Mouse (Mus musculus) limb, embryonic 10.5 days (tissue): Measurements from ENCODE around the gene Fgfr3. TPM values are rescaled to one million over a fixed set of nuclear protein-coding genes. Genes with fewer than 3 reads are reported as not detected.
A peak's percentile ranks its signal among the peaks of the same experiment; 100 is the strongest.

Experiments used
- DNase-seq: peaks from one replicate; pipeline ENCODE4 v3.0.0-alpha.2; 2017; ENCODE audit warnings: low spot score
- H3K27ac ChIP-seq: fragments of 300-500 bp; sonication (generic); 2 replicates; pipeline ENCODE4 v1.5.1; 2016; ENCODE audit warnings: mild to moderate bottlenecking
- H3K27me3 ChIP-seq: fragments of 300-500 bp; sonication (generic); 2 replicates; pipeline ENCODE4 v1.6.1; 2016; ENCODE audit warnings: low read depth, mild to moderate bottlenecking; ENCODE audit not compliant: poor library complexity, severe bottlenecking
- H3K36me3 ChIP-seq: fragments of 300-500 bp; sonication (generic); 2 replicates; pipeline ENCODE4 v1.6.1; 2016; ENCODE audit warnings: mild to moderate bottlenecking, moderate library complexity
- H3K4me1 ChIP-seq: fragments of 300-500 bp; sonication (generic); 2 replicates; pipeline ENCODE4 v1.6.1; 2016
- H3K4me3 ChIP-seq: fragments of 300-500 bp; sonication (generic); 2 replicates; pipeline ENCODE4 v1.5.1; 2016; ENCODE audit warnings: mild to moderate bottlenecking, moderate library complexity
- H3K9me3 ChIP-seq: fragments of 300-500 bp; sonication (generic); replicated peaks from 2 replicates; pipeline ENCODE4 v1.6.1; 2016; ENCODE audit warnings: mild to moderate bottlenecking
- WGBS: fragments of 180-500 bp; shearing (Covaris S2); methylation state at CpG from one replicate; pipeline ENCODE4 v1.1.7; 2016; 5-methylcytosine and 5-hydroxymethylcytosine counted together
- polyA plus RNA-seq: library from polyadenylated mRNA; unstranded; fragments of >200 nt; fragmentation: Nextera tagmentation; extraction: Ambion mirVana; gene quantifications from 2 replicates; pipeline ENCODE4 v1.2.1, GENCODE M21; 2016

Fgfr3 gene
- 4.9 and 10.5 TPM in 2 replicates for polyA plus RNA-seq

DNA sequence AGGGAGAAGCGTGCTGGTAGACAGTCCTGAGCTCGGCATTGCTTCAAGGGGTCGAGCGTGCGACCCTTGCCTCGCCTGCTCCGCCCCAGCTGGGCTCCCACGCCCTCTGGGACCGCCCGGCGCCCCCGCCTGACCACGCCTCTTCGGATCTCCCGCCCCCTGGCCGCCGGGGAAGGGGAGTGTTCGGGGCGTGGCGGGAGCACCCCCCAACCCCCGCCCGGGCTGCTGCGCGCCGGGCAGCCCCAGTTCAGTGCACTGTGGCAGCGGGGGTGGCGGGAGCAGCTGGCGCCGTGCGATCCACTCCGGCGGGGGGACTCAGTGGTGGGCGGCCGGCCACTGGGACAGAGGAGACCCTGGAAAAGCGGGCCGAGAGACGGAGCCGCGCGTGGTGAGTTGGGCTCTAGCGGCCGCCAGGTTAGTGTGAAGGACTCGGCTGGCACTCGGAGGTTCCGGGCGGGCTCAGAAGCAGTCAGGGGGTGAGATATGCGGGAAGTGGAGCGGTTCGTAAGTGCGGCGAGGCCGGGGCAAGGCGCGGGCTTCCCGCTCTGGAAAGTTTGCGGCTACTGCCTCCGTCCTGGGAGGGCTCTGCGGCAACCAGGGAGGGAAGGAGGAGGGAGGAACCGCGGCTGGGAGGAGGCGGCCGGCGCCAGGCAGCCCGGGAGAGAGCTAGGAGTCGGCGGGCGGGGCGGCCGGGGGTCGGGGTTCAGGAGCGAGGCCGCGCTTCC is at the start of gene Fgfr3:
Fgfr3 (plus strand) TSS at position 134 of the 725 bp plus-strand sequence.
- no peaks in the 10 kb centered on the region for H3K36me3 ChIP-seq
- 1% methylated on average over 73 of the region's 73 CpGs for WGBS
- H3K4me1 ChIP-seq: peaks cover 45% of the 10 kb centered on the region
- H3K9me3 ChIP-seq: no peaks in the 10 kb centered on the region
- H3K4me3 ChIP-seq: peak within 1 kb of the TSS; percentile 80
- peak; percentile 84 for DNase-seq
- peak within 1 kb of the TSS; percentile 81 for H3K27ac ChIP-seq
- peaks cover 84% of the 10 kb centered on the region for H3K27me3 ChIP-seq

DNA sequence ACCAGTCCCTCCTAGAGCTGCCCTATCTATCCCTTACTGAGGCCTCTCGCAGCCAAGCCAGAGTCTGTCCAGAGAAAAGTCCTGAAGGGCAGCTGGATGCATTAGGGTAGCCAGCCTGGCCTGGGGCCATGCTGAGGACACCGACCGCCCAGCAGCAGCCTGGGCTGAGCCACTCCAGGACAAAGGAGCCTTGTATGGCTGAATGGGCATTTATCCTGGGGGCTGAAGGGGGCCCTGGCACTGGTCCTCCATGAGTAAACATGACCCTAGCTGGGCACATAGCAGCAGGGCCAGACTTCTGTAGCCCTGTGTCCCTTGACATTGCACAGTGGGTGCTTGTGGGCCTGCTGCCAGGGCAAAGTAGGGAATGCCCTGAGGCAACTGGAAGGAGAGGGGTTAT is 47.0 kb upstream of the Fgfr3 start:
- DNase-seq: no peak
- Histone ChIP-seq H3K27me3 (no peaks in the 10 kb centered on the region), H3K9me3 (no peaks in the 10 kb centered on the region), H3K4me3 (no peak overlapping the region), H3K4me1 (0 out of 2 replicates have a peak, but pooled peaks cover 10% of the 10 kb centered on the region), H3K36me3 (peaks cover 52% of the 10 kb centered on the region), H3K27ac (no peak overlapping the region)
- 86% methylated on average over 3 of the region's 3 CpGs for WGBS

DNA sequence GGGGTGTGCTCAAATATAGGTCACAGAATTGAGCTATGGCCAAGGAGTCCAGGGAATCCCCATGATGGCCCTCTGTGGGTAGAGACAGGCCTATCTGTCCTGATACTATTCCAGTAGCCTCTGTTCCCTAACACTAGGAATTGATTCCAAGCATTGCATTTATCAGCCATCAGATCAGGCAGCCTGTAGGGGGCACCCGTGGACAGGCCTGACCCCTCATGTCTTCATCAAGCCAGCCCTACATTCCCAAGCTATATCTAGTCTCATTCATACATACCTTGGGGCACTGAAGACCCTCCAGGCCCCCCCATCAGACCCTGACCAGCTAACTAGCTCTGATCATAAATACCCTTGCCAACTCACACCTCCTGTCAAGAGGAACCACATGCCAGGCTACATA is 45.5 kb upstream of the Fgfr3 start:
- Histone ChIP-seq H3K4me3 (no peak overlapping the region), H3K4me1 (peaks cover 11% of the 10 kb centered on the region), H3K36me3 (peaks cover 37% of the 10 kb centered on the region), H3K27ac (no peak overlapping the region), H3K9me3 (no peaks in the 10 kb centered on the region), H3K27me3 (no peaks in the 10 kb centered on the region)
- peak; percentile 76 for DNase-seq
- WGBS: 0% methylated on average over 1 of the region's 1 CpGs

DNA sequence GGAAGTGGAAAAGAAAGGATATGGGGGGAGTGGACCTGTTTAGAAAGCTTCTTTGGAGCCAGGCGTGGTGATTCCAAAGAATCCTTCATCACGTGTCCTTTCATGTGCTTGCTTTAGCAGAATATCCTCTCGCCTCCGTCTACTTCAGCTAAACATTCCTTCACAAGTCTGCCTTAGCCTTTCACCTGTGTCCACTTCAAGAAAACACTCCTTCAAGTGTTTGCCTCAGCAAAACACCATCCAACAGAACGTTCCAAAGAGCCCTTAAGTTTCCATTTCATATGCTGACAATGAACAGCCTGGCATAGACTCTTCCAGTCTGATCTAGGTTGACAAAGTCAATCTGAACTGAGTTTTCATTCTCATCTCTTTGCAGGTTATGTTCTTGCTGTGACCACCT is 43.2 kb upstream of the Fgfr3 start:
- no peak for DNase-seq
- Histone ChIP-seq H3K9me3 (no peaks in the 10 kb centered on the region), H3K27ac (no peak overlapping the region), H3K4me3 (no peak overlapping the region), H3K36me3 (peaks cover 14% of the 10 kb centered on the region), H3K4me1 (peaks cover 18% of the 10 kb centered on the region), H3K27me3 (no peaks in the 10 kb centered on the region)
- WGBS: 87% methylated on average over 5 of the region's 5 CpGs

DNA sequence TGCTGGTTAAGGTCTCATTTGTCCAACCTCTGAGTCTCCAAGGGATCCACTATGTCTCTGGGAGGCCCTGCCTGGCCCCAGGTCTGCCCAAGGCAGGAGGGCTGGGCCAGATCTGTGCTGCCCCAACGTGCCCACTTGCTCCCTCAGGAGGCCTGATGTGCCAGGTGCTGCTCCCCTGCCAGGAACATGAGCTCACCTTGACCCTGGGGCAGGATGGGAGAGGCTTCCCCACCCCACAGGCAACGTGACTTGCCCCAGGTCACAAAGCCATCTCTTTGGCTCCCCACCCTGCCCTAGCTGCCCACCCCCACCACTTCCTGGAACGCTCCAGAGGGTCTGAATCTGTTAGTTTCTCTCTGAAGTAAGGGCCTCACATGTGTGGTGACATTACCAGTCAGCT is 40.4 kb upstream of the Fgfr3 start:
- Histone ChIP-seq H3K27me3 (no peaks in the 10 kb centered on the region), H3K36me3 (no peaks in the 10 kb centered on the region), H3K27ac (peak overlapping the region; percentile 57; the same call in 1 of the 2 replicates), H3K9me3 (no peaks in the 10 kb centered on the region), H3K4me1 (peaks cover 17% of the 10 kb centered on the region), H3K4me3 (no peak overlapping the region)
- 62% methylated on average over 3 of the region's 3 CpGs for WGBS
- no peak for DNase-seq

DNA sequence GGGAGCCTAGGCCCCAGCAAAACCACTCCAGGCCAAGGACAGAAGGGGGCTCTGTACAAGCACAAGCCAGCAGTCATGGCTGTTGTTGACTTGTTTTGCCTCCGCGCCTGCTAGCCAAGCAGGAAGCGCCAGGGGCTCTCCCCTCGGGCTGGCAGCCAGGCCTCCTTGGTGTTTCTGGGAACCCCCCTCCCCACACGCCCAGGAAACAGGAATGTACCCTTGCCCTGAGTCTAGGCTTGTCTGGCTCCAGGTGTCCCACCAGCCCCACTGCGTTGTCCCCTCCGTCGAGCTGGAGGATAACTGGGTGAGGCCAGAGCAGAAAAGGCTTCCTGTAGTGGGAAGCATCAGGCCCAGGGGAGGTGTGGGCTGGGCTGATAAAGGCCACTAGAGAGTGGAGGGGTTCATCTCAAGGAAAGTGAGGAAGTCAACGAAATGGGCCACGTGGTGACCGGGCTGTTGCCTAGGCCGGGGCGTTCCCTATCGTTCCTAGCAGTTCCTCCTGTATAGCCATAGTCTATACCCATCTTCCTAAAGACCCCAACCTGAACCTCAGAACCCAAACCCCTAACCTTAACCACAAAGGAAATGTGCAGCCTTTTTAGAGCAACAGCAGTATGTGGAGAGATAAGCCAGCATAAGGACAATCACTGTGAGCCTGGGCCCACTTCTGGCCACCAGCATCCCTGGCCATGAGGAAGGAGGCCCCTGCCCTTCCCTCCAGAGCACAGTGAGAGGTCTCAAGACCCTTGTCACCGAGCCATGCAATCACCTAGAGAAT is 39.7 kb upstream of the Fgfr3 start:
- no peak for DNase-seq
- no peaks in the 10 kb centered on the region for H3K27me3 ChIP-seq
- H3K4me3 ChIP-seq: no peak overlapping the region
- WGBS: 83% methylated on average over 15 of the region's 15 CpGs
- no peaks in the 10 kb centered on the region for H3K9me3 ChIP-seq
- H3K36me3 ChIP-seq: no peaks in the 10 kb centered on the region
- peaks cover 17% of the 10 kb centered on the region for H3K4me1 ChIP-seq
- no peak overlapping the region for H3K27ac ChIP-seq

DNA sequence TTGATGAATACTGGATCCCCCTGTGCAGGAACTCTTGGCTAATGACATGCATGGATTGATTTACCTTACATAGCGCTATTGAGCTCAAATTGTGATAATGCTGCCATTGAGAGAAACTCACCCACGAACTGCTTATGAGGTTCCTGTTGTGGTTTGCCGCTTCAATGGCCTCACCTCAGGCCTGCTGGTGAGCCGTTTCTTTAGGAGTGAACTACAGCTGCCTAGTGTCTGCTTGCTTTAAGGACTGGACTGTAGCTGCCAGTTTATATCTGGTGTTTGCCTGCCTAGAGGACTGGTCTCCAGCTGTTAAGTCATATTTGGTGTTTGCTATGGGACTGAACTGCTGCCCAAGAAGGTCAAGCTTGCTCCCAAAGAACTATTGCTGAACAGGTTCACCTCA is 38.5 kb upstream of the Fgfr3 start:
- Histone ChIP-seq H3K36me3 (no peaks in the 10 kb centered on the region), H3K27ac (no peak overlapping the region), H3K4me1 (peaks cover 18% of the 10 kb centered on the region), H3K9me3 (no peaks in the 10 kb centered on the region), H3K4me3 (no peak overlapping the region), H3K27me3 (peaks cover 5% of the 10 kb centered on the region; the same call in 1 of the 2 replicates)
- DNase-seq: no peak
- WGBS: 88% methylated on average over 4 of the region's 4 CpGs

DNA sequence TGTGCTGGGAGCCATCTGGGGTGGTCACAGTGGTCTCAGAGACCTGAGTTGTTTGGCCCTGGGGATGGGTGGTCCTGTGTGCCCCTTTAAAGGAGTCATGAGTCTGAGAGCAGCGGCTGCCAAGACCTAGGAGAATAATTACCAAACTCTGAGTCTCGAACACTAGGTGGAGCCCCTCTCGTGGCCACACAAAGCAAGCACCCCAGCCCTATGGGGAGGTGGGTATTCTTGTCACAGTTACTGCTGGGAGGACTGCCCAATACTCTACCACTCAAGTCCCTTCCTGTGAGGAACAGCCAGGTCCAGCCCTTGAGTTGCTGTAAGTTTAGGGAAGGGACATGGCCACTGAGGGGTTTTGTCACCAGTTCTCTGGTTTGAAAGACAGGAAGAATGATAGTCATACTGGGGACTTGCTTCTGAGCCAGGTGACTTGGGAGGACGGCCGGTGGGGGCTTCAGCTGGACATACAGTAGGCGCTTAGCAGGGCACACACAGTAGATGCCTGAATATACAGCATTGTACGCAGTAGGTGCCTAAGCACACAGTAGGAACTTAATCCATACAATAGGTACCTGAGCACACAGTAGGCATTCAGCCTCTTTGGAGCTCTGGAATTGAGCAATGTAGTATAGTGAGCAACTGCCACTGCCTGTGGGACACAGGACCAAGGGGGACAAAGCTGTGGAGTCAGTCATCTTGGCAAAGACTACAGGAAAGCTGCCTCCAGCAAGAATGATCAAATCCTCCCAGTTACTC is 37.4 kb upstream of the Fgfr3 start:
- Histone ChIP-seq H3K9me3 (no peaks in the 10 kb centered on the region), H3K27me3 (peaks cover 12% of the 10 kb centered on the region; the same call in 1 of the 2 replicates), H3K36me3 (no peaks in the 10 kb centered on the region), H3K27ac (no peak overlapping the region), H3K4me1 (peaks cover 25% of the 10 kb centered on the region), H3K4me3 (no peak overlapping the region)
- no peak for DNase-seq
- WGBS: 45% methylated on average over 7 of the region's 7 CpGs

DNA sequence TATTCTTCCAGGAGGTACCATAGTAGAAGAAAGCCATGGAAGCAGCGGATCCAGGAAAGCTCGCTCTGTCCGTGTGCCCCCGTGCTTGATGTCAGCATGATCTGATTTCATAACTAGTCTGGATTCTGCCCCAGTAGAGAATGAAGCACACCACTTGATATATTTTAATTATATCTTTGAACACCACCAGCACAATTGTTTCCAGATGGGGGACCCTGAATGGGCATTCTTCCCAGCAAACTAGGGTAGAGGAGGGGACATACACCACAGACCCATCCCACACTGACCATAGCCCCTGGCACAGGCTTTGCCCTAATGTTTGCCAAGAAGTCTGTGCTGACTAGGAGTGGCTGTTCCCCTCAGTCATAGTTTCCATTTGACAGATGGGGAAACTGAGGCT is 36.5 kb upstream of the Fgfr3 start:
- Histone ChIP-seq H3K27me3 (peaks cover 18% of the 10 kb centered on the region; the same call in 1 of the 2 replicates), H3K36me3 (no peaks in the 10 kb centered on the region), H3K4me1 (peaks cover 34% of the 10 kb centered on the region), H3K27ac (no peak overlapping the region), H3K4me3 (no peak overlapping the region), H3K9me3 (no peaks in the 10 kb centered on the region)
- 87% methylated on average over 4 of the region's 4 CpGs for WGBS
- no peak for DNase-seq

DNA sequence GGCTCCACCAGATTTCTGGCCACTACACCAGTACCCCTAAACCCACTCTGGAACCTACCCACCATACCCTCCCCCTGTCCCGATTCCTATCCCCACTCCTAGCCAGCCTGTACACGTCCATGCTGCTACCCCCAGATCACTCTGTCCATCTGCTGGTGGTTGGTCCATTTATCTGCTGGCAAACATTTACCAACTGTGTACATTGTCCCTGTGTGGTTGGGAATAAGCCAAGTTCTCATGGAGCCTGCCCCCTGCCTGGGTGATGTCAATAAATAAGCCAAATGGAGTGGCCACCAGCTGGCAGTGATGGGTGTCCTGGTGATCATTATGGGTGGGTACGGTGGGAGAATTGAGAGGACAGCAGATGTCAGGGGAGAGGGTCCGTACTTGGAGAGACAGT is 34.3 kb upstream of the Fgfr3 start:
- H3K27ac ChIP-seq: no peak overlapping the region
- H3K4me3 ChIP-seq: no peak overlapping the region
- peaks cover 38% of the 10 kb centered on the region for H3K4me1 ChIP-seq
- H3K36me3 ChIP-seq: no peaks in the 10 kb centered on the region
- peaks cover 24% of the 10 kb centered on the region; the same call in 1 of the 2 replicates for H3K27me3 ChIP-seq
- H3K9me3 ChIP-seq: no peaks in the 10 kb centered on the region
- no peak for DNase-seq
- WGBS: 85% methylated on average over 4 of the region's 4 CpGs

DNA sequence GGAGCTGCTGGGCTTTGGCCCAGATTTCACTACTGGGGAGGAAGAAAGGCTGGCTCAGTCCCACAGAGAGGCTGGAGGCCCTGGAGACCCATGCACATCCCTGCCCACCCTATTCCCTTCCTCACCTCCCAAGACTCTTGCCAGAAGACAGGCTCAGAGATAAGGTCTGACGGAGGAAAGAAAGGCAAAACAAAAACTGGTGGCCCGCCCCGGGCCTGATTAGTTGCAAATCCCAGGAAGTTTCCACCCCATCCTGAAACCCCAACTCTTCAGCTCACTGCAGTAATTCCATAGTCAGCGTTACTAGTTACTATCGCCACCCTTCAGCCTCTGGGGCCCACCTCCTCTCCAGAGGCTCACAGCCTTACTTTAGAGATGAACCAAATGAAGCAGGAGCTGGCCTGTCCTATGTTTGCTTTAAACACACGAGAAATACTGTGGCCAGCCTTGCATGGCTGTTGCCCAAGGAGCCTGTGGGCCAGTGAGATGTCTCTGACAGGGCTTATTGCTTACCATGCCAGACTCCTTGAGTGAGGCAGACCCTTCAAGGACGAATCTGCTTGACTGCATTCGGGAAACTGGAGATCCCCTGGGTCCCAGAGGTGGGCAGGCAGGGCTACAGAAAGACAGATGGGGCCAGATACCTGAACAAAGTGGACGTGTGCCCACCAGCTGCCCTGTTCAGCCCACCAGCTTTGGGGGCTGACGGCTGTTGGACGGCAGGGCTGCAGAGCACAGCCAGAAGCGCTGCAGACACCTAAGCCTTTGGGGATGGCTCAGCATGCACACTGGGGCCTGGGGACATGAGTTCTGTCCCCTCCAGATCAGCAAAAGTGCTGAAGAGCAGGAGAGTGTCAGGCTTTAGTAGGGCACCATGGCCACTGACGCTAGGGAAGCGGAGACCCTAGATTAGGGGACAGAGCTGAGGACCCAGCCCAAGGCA is 32.9 kb upstream of the Fgfr3 start:
- peaks cover 35% of the 10 kb centered on the region for H3K27me3 ChIP-seq
- H3K27ac ChIP-seq: peak overlapping the region; percentile 85
- H3K9me3 ChIP-seq: no peaks in the 10 kb centered on the region
- H3K36me3 ChIP-seq: no peaks in the 10 kb centered on the region
- H3K4me3 ChIP-seq: no peak overlapping the region
- peaks cover 51% of the 10 kb centered on the region for H3K4me1 ChIP-seq
- no peak for DNase-seq
- WGBS: 68% methylated on average over 14 of the region's 14 CpGs
